ENCODE assay signal across 8 mouse cellular contexts in genomic region chr14:24579153-24579795, GRCm38 (mm10).
A peak's percentile ranks its signal among the peaks of the same experiment; 100 is the strongest.
DNase-seq lines count a peak whose midpoint lies in the region; TF ChIP-seq lines count a peak whose summit lies in the region.

No protein-coding gene starts in this region.

- H3K36me3 ChIP-seq in kidney, adult 2 months (ENCODE audit: control insufficient read depth, insufficient read depth, low read length): no peaks in the 10 kb centered on the region

- H3K27me3 ChIP-seq in kidney, adult 2 months (replicated peaks; ENCODE audit: control insufficient read depth, insufficient read depth, low read length): no peaks in the 10 kb centered on the region

- H3K4me3 ChIP-seq in kidney, adult 2 months (ENCODE audit: insufficient read depth, low read depth, low read length): no peak overlapping the region

- TF ChIP-seq POLR2A in kidney, adult 2 months (IDR thresholded peaks at IDR 0.05; ENCODE audit: low read depth, low read length): no peak

- TF ChIP-seq CTCF in kidney, adult 2 months (conservative IDR thresholded peaks at IDR 0.05; ENCODE audit: insufficient read depth, insufficient read length, low read depth, low read length): no peak

- peak; percentile 15 for DNase-seq in Muller cell, postnatal 12 days (ENCODE audit: inconsistent ontology term)
- peak; percentile 74 for DNase-seq in cerebellum, adult 9-10 months
- peak; percentile 17 to 21 for DNase-seq in frontal cortex, postnatal 25 days (ENCODE audit: low spot score in 2 of 2)
- DNase-seq in left cerebral cortex, adult 8-10 months (ENCODE audit: low spot score in 2 of 2): peak; percentile 32 to 33
- DNase-seq in retina, postnatal 1 day: peak; percentile 35
- no peak for DNase-seq in thymus, postnatal 10 days (ENCODE audit: low spot score in 2 of 2)
- DNase-seq in urinary bladder, postnatal 14 days (ENCODE audit: low spot score): no peak
- DNase-seq in kidney, adult 2 months: no peak

- no peaks in the 10 kb centered on the region for H3K4me1 ChIP-seq in kidney, adult 2 months (ENCODE audit: control insufficient read depth, insufficient read depth, low read length)

- 54% methylated on average over 9 of the region's 9 CpGs for WGBS in kidney, adult 2 months

- H3K27ac ChIP-seq in kidney, adult 2 months (ENCODE audit: insufficient read depth, low read depth, low read length): no peak overlapping the region

Comparison
In these comparisons a context has a peak if more than half of its experiments do, and no peak if none do; other contexts are left out.
1. DNase-seq: peak in Muller cell, postnatal 12 days (single experiment), cerebellum, adult 9-10 months (single experiment), frontal cortex, postnatal 25 days (2 of 2), left cerebral cortex, adult 8-10 months (2 of 2) and retina, postnatal 1 day (single experiment); none in thymus, postnatal 10 days (0 of 2), urinary bladder, postnatal 14 days (single experiment) and kidney, adult 2 months (single experiment).